Mouse (Mus musculus) megakaryocyte-erythroid progenitor cell, adult 5-6 weeks (primary cell): ENCODE measurements around the gene Cyp17a1. TPM values are rescaled to one million over a fixed set of nuclear protein-coding genes. Genes with fewer than 3 reads are reported as not detected.

Experiments used
- ATAC-seq: replicated peaks from 2 replicates; pipeline ENCODE4 v1.8.0; 2016; ENCODE audit warnings: mild to moderate bottlenecking, inconsistent platforms; ENCODE audit not compliant: severe bottlenecking, poor library complexity, low FRiP score, low TSS enrichment
- total RNA-seq, 2 experiments: library from RNA; stranded (forward) in 1 of 2; stranded (reverse) in 1 of 2; fragments of 200-1000, 215-1000 nt in 1 of 2; fragments of >200 nt in 1 of 2; fragmentation: Nextera tagmentation in 1 of 2; gene quantifications; 2 replicates each; pipeline ENCODE4 v1.2.3; 2014 to 2017

The Cyp17a1 gene
- total RNA-seq, 2 experiments from 2014 or later = not detected

DNA sequence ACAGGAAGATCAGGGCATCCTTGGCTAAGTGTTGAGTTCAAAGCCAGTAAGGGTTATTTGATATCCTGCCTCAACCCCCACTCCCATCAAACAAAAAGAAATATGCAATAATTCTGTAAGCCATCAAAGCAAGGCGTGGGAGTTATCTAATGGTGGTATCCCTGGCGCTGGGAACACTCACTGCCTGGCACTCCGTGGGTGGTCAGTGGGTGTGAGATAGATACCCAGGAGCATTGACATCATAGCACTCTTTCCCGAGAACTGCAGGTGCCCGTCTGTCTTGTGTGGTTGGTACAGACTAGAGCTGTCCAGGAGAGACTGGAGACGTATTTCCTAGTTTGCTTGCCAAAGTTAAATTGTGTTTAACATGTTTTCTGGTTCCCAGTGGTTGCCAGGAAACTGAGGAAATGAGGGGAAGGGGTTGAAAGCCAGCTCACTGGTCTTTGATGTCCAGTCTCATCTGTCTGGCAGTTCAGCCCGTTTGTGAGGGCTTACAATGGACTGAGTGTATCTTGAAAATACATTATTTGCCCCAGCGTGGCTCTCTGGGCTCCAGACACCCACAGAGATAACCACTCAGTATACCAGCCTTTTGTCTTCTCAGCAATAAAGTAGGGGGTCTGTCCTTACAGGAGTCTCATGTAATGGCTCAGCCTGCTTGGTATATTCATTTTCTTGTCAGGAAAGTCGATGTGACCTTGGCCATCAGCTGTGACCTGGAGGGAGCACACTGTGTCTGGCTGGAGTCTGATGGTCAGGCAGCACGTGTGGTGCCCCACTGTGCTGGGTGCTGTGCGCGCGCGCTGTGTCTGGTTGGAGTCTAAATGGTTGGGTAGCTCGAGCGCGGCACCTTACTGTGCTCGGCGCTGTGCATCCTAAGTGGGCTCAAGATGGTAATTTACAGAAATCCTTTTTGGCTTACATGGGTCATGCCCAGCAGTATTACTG lies 51.5 kb downstream of the Cyp17a1 start:
- no peak for ATAC-seq

DNA sequence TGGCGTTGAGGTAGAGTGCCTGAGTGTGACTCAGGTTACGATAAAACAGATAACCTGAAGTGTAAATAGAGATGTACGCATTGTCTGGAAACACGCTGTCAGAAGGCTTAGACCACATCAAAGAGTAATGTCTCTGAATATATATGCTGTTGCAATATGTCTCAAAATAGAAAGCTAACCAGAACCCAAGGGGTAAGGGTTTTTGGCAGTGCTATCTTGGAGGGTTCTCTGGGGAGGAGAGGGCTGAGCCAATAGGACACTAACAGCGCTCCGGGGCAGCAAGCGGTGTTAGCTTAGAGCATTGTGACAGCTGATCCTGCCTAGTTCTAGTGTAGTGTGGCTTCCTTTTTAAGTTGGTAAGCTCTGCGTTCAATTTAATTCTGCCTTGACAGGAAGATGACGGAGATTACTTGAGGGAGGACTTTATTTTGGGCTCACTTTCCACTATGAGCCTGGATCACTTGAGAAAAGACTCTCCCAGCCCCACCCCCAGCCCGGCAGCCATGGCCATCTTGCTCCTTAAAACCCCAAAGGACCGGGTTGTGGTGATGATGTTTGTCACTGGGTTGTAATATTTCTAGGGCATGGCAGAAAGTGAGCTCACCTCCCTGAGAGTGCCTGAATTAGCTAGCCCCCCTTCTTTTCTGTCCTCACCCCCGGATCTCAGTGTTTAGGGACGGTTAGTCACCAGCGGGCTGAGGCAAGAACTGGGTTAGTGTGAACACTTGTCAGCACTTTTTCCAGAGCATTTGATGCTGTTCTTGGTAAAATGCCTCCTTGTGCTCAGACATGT lies 52.8 kb downstream of the Cyp17a1 start:
- ATAC-seq = no peak

- no peak for ATAC-seq
Measured at GRCm38 (mm10) chr19:46619518-46619917, 53.5 kb downstream of the Cyp17a1 start.

- no peak for ATAC-seq
Measured at GRCm38 (mm10) chr19:46619001-46619400, 54.0 kb downstream of the Cyp17a1 start.

DNA sequence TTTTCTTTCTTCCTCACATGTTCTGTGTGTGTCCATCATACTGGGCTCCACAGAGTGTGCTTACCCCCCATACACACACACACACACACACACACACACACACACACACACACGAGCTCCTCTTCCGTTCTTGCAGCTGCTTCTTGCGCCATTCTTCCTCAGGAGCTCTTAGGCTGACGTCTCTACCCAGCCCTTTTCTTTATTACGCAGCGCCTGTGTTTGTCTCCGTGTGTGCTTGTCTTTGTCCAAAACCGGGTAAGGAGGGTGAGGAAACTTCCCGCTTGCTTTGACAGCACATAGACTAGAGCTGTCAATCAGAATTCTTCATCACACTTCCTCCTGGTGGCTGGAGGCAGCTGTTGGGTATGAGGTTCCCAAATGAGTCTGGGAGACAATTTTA lies 54.6 kb downstream of the Cyp17a1 start:
- ATAC-seq = no peak

- no peak for ATAC-seq
Measured at GRCm38 (mm10) chr19:46617361-46617760, 55.6 kb downstream of the Cyp17a1 start.

Other genes starting within 250 kb of the Cyp17a1 start
- 20.8 and 22.3 TPM in 2 replicates for gene Trim8, start 171.5 kb downstream of the Cyp17a1 start, total RNA-seq (2014; fragmentation: Nextera tagmentation)
- 9.9 and 18.2 TPM in 2 replicates for gene Trim8, start 171.5 kb downstream of the Cyp17a1 start, total RNA-seq (2017)
- 14.2 and 17.8 TPM in 2 replicates for gene Arl3, start 100.0 kb downstream of the Cyp17a1 start, total RNA-seq (2014; fragmentation: Nextera tagmentation)
- gene Arl3, start 100.0 kb downstream of the Cyp17a1 start, total RNA-seq (2017) = 22.6 and 31.7 TPM in 2 replicates
- 10.6 and 20.1 TPM in 2 replicates for gene Sfxn2, start 99.8 kb downstream of the Cyp17a1 start, total RNA-seq (2014; fragmentation: Nextera tagmentation)
- gene Sfxn2, start 99.8 kb downstream of the Cyp17a1 start, total RNA-seq (2017) = 9.8 and 21.1 TPM in 2 replicates
- gene Wbp1l, start 74.1 kb downstream of the Cyp17a1 start, total RNA-seq (2014; fragmentation: Nextera tagmentation) = 16.1 and 24.1 TPM in 2 replicates
- gene Wbp1l, start 74.1 kb downstream of the Cyp17a1 start, total RNA-seq (2017) = 17.9 and 20.8 TPM in 2 replicates
- 11.3 TPM in 2 replicates for gene Borcs7, start 16.7 kb upstream of the Cyp17a1 start, total RNA-seq (2014; fragmentation: Nextera tagmentation)
- gene Borcs7, start 16.7 kb upstream of the Cyp17a1 start, total RNA-seq (2017) = 3.5 and 4.3 TPM in 2 replicates
- 6.5 and 6.6 TPM in 2 replicates for gene As3mt, start 34.3 kb upstream of the Cyp17a1 start, total RNA-seq (2014; fragmentation: Nextera tagmentation)
- gene As3mt, start 34.3 kb upstream of the Cyp17a1 start, total RNA-seq (2017) = 1.6 and 16.2 TPM in 2 replicates
- 20.3 and 22.0 TPM in 2 replicates for gene Cnnm2, start 88.4 kb upstream of the Cyp17a1 start, total RNA-seq (2014; fragmentation: Nextera tagmentation)
- 7.0 and 13.6 TPM in 2 replicates for gene Cnnm2, start 88.4 kb upstream of the Cyp17a1 start, total RNA-seq (2017)